Mouse (Mus musculus): Measurements from ENCODE around the gene Jpt2. TPM values are rescaled to one million over a fixed set of nuclear protein-coding genes. Genes with fewer than 3 reads are reported as not detected.

The Jpt2 gene
- polyA plus RNA-seq, 1 experiment = 10.5 TPM

DNA sequence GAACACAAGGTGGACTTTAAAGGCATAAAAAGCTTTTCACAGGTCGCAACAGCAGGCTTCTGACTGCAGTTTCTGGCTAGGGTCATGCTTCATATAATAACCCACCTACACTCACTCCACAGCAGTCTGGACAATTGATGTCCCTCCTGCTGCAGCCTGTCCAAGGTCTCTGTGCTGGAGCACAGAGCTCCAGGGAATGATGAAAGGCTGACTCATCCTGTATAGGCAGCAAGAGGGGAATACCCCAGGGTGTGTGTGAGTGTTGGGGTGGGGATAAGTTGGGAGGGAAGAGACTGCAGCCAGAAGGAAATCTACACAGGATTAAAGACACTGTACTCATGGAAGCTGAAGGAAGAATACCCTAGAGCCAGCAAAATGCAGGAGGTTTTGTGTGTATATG, 31.0 kb downstream of the Jpt2 start:
- H3K27ac ChIP-seq (ENCODE audit: insufficient read depth, low read length) = no peak overlapping the region
- 94% methylated on average over 1 of the region's 1 CpGs for WGBS
- no peaks in the 10 kb centered on the region for H3K4me1 ChIP-seq (ENCODE audit: control insufficient read depth, insufficient read depth, insufficient read length)
- no peak overlapping the region for H3K4me3 ChIP-seq (ENCODE audit: extremely low read depth, insufficient read depth, insufficient read length)
- H3K36me3 ChIP-seq (ENCODE audit: control insufficient read depth, insufficient read depth, low read length) = peaks cover 19% of the 10 kb centered on the region
- TF ChIP-seq CTCF (IDR thresholded peaks at IDR 0.05; ENCODE audit: extremely low read depth, insufficient read depth, insufficient read length, insufficient replicate concordance) (no peak), POLR2A (IDR thresholded peaks at IDR 0.05; ENCODE audit: low read depth, low read length) (no peak)
- DNase-seq (ENCODE audit: low read depth in 1 of 2, low spot score in 2 of 2) = no peak
- H3K27me3 ChIP-seq (ENCODE audit: control insufficient read depth, insufficient read depth, low read length) = no peaks in the 10 kb centered on the region

DNA sequence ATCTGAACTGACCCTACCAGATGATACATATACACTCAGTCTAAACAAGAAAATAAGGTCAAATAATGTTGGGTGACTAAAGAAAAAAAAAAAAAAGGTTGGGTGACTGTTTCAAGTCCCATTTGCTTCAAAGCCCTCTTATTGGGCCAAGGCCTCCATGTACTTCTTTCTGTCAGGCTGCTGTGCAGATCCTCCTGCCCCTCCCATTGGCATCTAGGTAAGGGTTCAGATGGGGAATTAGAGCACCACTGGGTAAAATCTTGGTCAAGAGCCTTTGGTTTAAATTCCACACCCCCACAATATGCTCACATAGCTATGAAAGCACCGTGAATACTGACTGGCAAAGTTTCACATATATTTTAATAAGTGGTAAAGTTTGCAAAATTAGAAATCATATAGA, 37.2 kb downstream of the Jpt2 start:
- Histone ChIP-seq H3K4me1 (ENCODE audit: control insufficient read depth, insufficient read depth, insufficient read length) (no peaks in the 10 kb centered on the region), H3K36me3 (ENCODE audit: control insufficient read depth, insufficient read depth, low read length) (peaks cover 39% of the 10 kb centered on the region), H3K27ac (ENCODE audit: insufficient read depth, low read length) (no peak overlapping the region), H3K27me3 (ENCODE audit: control insufficient read depth, insufficient read depth, low read length) (no peaks in the 10 kb centered on the region), H3K4me3 (ENCODE audit: extremely low read depth, insufficient read depth, insufficient read length) (no peak overlapping the region)
- TF ChIP-seq CTCF (IDR thresholded peaks at IDR 0.05; ENCODE audit: extremely low read depth, insufficient read depth, insufficient read length, insufficient replicate concordance) (no peak), POLR2A (IDR thresholded peaks at IDR 0.05; ENCODE audit: low read depth, low read length) (no peak)
- DNase-seq (ENCODE audit: low read depth in 1 of 2, low spot score in 2 of 2) = no peak
- WGBS = 98% methylated on average over 1 of the region's 1 CpGs

DNA sequence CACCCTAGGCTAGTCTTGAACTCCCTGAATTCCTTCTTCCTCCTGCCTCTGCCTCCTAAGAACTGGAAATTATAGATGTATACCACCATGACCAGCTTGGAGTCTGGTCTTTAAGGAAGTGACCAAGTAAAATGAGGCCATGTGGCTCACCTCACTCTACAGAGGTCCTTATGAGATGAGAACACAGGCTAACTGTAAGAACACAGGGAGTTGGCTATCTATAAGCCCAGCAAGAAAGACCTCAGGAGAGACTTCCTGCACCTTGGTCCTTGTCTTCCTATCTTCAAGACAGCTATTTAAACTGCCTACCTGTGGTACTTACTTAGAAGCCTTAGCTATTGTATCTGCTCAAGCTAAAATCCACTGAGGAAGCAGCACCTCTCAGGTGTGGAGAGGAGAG, 46.5 kb downstream of the Jpt2 start:
- Histone ChIP-seq H3K4me1 (ENCODE audit: control insufficient read depth, insufficient read depth, insufficient read length) (no peaks in the 10 kb centered on the region), H3K27ac (ENCODE audit: insufficient read depth, low read length) (no peak overlapping the region), H3K4me3 (ENCODE audit: extremely low read depth, insufficient read depth, insufficient read length) (no peak overlapping the region), H3K36me3 (ENCODE audit: control insufficient read depth, insufficient read depth, low read length) (peaks cover 53% of the 10 kb centered on the region), H3K27me3 (ENCODE audit: control insufficient read depth, insufficient read depth, low read length) (no peaks in the 10 kb centered on the region)
- TF ChIP-seq POLR2A (IDR thresholded peaks at IDR 0.05; ENCODE audit: low read depth, low read length) (no peak), CTCF (IDR thresholded peaks at IDR 0.05; ENCODE audit: extremely low read depth, insufficient read depth, insufficient read length, insufficient replicate concordance) (no peak)
- DNase-seq (ENCODE audit: low read depth in 1 of 2, low spot score in 2 of 2) = no peak

DNA sequence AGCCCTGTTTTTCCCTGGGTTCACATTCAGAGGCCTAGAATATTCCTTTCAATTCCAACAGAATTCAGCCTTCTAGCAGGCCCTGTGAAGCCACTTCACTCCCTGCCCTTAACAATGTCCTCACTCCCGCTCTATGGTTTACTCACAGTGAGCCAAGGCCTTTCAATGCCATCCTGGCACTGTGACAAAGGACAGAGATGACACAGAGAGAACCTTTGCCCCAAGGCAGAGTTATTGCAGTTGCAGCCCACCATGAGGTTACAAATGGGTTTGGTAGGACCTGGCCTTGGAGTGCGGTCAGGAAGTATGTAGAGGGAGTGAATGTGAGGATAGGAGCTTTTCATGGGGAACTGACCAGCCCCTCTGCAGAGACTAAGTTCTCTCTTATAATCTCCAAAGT, 52.9 kb downstream of the Jpt2 start:
- Histone ChIP-seq H3K4me1 (ENCODE audit: control insufficient read depth, insufficient read depth, insufficient read length) (no peaks in the 10 kb centered on the region), H3K27me3 (ENCODE audit: control insufficient read depth, insufficient read depth, low read length) (no peaks in the 10 kb centered on the region), H3K4me3 (ENCODE audit: extremely low read depth, insufficient read depth, insufficient read length) (no peak overlapping the region), H3K36me3 (ENCODE audit: control insufficient read depth, insufficient read depth, low read length) (peaks cover 55% of the 10 kb centered on the region), H3K27ac (ENCODE audit: insufficient read depth, low read length) (no peak overlapping the region)
- TF ChIP-seq POLR2A (IDR thresholded peaks at IDR 0.05; ENCODE audit: low read depth, low read length) (no peak), CTCF (IDR thresholded peaks at IDR 0.05; ENCODE audit: extremely low read depth, insufficient read depth, insufficient read length, insufficient replicate concordance) (no peak)
- no peak for DNase-seq (ENCODE audit: low read depth in 1 of 2, low spot score in 2 of 2)
- 97% methylated on average over 2 of the region's 2 CpGs for WGBS

DNA sequence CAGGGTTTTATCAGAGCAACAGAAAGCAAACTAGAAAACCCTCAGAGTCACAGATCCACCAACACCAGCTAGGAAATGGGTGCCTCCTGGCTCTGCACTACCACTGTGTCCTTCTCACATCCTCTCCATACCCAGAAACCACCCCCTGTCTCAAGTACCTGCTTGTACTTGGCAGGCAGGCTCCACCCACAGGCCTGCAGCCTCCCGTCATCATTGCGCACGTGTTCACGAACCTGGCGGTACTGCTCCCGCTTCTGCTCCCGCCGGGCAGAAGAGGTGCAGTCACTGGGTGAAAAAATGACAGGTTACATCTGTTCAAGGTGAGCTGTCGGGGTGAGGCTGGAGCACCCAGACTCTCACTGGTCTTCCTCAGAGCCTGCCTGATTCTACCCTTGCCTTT, 56.7 kb downstream of the Jpt2 start:
- Histone ChIP-seq H3K4me1 (ENCODE audit: control insufficient read depth, insufficient read depth, insufficient read length) (no peaks in the 10 kb centered on the region), H3K4me3 (ENCODE audit: extremely low read depth, insufficient read depth, insufficient read length) (no peak overlapping the region), H3K27ac (ENCODE audit: insufficient read depth, low read length) (no peak overlapping the region), H3K36me3 (ENCODE audit: control insufficient read depth, insufficient read depth, low read length) (peaks cover 62% of the 10 kb centered on the region), H3K27me3 (ENCODE audit: control insufficient read depth, insufficient read depth, low read length) (no peaks in the 10 kb centered on the region)
- no peak for DNase-seq (ENCODE audit: low read depth in 1 of 2, low spot score in 2 of 2)
- TF ChIP-seq CTCF (IDR thresholded peaks at IDR 0.05; ENCODE audit: extremely low read depth, insufficient read depth, insufficient read length, insufficient replicate concordance) (no peak), POLR2A (IDR thresholded peaks at IDR 0.05; ENCODE audit: low read depth, low read length) (no peak)
- WGBS = 94% methylated on average over 9 of the region's 9 CpGs

DNA sequence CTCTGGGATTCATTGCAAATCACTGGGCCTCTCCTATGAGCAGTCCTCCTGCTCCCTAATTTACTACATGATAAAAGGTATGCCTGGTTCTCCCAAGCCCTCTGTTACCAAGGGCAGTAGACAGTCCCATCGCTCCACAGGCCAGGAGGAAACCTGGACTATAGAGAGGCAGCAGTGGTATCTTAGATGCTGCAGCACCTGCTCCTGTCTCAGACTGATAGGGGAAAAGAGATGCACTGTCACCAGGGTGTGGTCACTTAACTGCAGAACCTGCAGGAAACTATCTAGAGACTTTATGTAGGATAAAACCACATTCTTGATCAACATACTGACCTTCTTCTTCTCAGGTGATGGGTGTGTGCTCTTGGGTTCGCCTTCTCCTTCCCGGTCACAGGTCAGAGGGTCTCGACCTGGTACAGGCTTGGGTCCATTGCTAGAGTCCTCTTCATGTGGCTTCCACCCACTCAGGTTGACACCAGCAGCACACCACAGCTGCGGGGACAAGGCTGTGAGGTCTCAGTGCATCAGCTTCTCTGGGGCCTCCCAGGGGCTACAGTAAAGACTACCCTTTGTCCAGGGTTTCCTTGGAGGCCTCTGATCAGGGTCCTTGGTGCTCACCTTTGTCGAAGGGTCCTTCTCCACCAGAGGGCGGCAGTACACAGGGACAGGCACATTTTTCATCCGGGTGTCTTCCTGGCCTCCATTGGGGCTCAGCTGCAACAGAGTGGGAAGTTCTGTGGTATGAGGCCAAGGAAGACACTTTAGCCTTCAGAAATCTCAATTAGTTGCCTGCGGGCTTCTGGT, 57.6 kb downstream of the Jpt2 start:
- H3K4me3 ChIP-seq (ENCODE audit: extremely low read depth, insufficient read depth, insufficient read length) = no peak overlapping the region
- TF ChIP-seq CTCF (IDR thresholded peaks at IDR 0.05; ENCODE audit: extremely low read depth, insufficient read depth, insufficient read length, insufficient replicate concordance) (peak; percentile 31; the same call in 1 of the 2 replicates), POLR2A (IDR thresholded peaks at IDR 0.05; ENCODE audit: low read depth, low read length) (no peak)
- WGBS = 70% methylated on average over 9 of the region's 9 CpGs

DNA sequence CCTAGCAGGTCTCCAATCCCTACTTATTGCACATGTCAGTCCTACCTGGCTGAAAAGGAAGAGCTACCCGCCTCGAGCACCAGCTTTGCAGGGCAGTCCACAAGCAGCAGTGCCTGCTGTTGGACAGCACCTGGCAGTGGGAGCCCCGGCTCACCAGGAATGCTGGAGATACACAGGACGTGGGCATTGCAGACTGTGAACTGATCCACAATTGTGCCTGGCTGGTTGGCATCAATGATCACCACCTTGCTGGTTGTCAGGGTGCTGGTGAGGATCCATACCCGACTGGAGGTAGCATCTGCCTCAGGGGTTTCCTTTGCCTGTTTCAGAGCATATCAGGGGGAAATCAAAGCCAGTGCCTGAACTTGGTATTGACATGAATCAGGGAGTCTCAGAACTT, 58.4 kb downstream of the Jpt2 start:
- no peak for DNase-seq (ENCODE audit: low read depth in 1 of 2, low spot score in 2 of 2)
- Histone ChIP-seq H3K4me1 (ENCODE audit: control insufficient read depth, insufficient read depth, insufficient read length) (peaks cover 2% of the 10 kb centered on the region; the same call in 1 of the 2 replicates), H3K27ac (ENCODE audit: insufficient read depth, low read length) (no peak overlapping the region), H3K27me3 (ENCODE audit: control insufficient read depth, insufficient read depth, low read length) (no peaks in the 10 kb centered on the region), H3K36me3 (ENCODE audit: control insufficient read depth, insufficient read depth, low read length) (peaks cover 52% of the 10 kb centered on the region), H3K4me3 (ENCODE audit: extremely low read depth, insufficient read depth, insufficient read length) (no peak overlapping the region)
- 88% methylated on average over 5 of the region's 5 CpGs for WGBS
- TF ChIP-seq CTCF (IDR thresholded peaks at IDR 0.05; ENCODE audit: extremely low read depth, insufficient read depth, insufficient read length, insufficient replicate concordance) = no peak
- TF ChIP-seq POLR2A (IDR thresholded peaks at IDR 0.05; ENCODE audit: low read depth, low read length) = no peak

More for the DNA sequence above, 57.6 kb downstream of the Jpt2 start:
- H3K36me3 ChIP-seq (ENCODE audit: control insufficient read depth, insufficient read depth, low read length) = peaks cover 57% of the 10 kb centered on the region
- no peaks in the 10 kb centered on the region for H3K27me3 ChIP-seq (ENCODE audit: control insufficient read depth, insufficient read depth, low read length)
- H3K27ac ChIP-seq (ENCODE audit: insufficient read depth, low read length) = peak overlapping the region; percentile 54; the same call in 1 of the 2 replicates
- no peak for DNase-seq (ENCODE audit: low read depth in 1 of 2, low spot score in 2 of 2)
- no peaks in the 10 kb centered on the region for H3K4me1 ChIP-seq (ENCODE audit: control insufficient read depth, insufficient read depth, insufficient read length)

Data from spleen, adult 2 months (tissue).